Mouse (Mus musculus) brown adipose tissue, adult 24 weeks (tissue): Measurements from ENCODE around the gene Hsd3b2. TPM values are rescaled to one million over a fixed set of nuclear protein-coding genes. Genes with fewer than 3 reads are reported as not detected.
"Not testable (repeated sequence)": the region's sequence is repeated elsewhere in the genome, so short reads cannot be mapped to it uniquely, and the experiment has no call there.

ENCODE experiments used
- H3K27ac ChIP-seq: fragments of 200-500 bp; replicated peaks from 2 replicates; pipeline ENCODE4 v1.5.1; 2012; ENCODE audit warnings: low read depth, mild to moderate bottlenecking, low read length
- H3K4me1 ChIP-seq: fragments of 200-500 bp; 2 replicates; pipeline ENCODE4 v1.6.1; 2012; ENCODE audit warnings: low read length, mixed read lengths; ENCODE audit not compliant: control insufficient read depth, insufficient read depth, insufficient read length
- H3K4me3 ChIP-seq: fragments of 200-500 bp; 2 replicates; pipeline ENCODE4 v1.5.1; 2012; ENCODE audit warnings: low read depth, mild to moderate bottlenecking, low read length, moderate library complexity; ENCODE audit not compliant: insufficient read depth
- polyA plus RNA-seq: library from polyadenylated mRNA; stranded (reverse); fragments of >200 nt; gene quantifications from 2 replicates; pipeline ENCODE4 v1.2.4, GENCODE M21; 2012; ENCODE audit not compliant: missing spikeins, insufficient read depth, insufficient read length

Gene Hsd3b2
- polyA plus RNA-seq: not detected in 2 replicates

DNA sequence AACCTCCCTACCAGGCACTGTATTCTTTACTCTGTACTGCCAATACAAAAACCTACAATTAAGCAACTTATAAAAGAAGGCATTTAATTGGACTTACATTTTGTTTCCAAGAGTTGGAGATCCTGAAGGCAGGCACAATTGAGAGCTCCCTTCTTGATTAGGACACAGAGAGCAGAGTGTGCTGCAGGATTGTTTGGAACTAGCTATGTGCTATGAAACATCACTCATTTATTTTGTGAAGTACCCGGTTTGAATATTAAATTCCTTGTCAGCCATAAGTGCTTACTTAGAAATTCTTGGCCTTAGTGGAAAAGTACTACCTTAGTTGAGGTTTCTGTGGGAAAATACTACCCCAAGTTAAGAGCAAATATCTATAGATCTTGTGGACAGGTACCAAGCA lies at the start of gene Hsd3b2:
TSS of gene Hsd3b2 (minus strand) at position 168 of the 400 bp plus-strand sequence.
- Histone ChIP-seq H3K27ac (no peak within 1 kb of the TSS), H3K4me3 (no peak within 1 kb of the TSS), H3K4me1 (peaks cover 4% of the 10 kb centered on the region; the same call in 1 of the 2 replicates)

DNA sequence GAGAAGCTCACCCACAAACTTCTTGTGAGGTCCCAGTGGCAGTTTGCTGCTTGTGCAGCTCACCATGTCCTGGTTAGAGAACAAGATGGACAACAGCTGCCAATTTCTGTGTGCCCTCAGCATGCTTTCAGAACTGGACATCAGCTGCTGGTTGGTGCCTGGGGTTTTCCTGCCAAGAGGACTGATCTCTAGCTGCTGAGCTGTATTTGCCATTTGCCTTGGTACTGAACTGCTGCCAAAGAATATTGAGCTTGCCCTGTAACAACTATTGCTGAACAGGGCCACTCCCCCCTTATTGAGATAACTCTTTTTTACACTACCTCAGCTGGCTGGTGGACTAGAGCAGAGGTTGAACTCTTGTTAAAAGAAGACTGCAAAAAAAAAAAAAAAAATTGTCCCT lies 39.8 kb upstream of the Hsd3b2 start:
- H3K27ac ChIP-seq: no peak overlapping the region
- H3K4me3 ChIP-seq: no peak overlapping the region
- no peaks in the 10 kb centered on the region for H3K4me1 ChIP-seq

DNA sequence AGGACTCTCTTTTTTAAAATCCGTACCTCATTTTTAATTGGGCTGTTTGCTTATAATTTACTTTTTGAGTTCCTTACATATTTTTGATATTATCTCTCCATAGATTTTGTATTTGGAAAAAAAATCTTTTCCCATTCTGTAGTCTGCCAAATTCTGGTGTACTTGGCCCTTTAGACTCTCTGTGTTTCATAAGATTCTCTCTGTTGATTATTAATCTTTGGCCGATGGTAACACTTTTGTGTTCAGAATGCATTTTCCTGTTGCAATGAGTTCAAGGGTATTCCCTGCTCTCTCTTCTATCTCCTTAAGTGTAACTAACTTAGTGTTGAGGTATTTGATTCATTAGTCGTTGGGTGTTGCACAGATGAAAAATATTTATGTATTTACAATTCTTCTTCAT lies 32.5 kb upstream of the Hsd3b2 start:
- H3K4me3 ChIP-seq: no peak overlapping the region
- no peak overlapping the region for H3K27ac ChIP-seq
- H3K4me1 ChIP-seq: no peaks in the 10 kb centered on the region

DNA sequence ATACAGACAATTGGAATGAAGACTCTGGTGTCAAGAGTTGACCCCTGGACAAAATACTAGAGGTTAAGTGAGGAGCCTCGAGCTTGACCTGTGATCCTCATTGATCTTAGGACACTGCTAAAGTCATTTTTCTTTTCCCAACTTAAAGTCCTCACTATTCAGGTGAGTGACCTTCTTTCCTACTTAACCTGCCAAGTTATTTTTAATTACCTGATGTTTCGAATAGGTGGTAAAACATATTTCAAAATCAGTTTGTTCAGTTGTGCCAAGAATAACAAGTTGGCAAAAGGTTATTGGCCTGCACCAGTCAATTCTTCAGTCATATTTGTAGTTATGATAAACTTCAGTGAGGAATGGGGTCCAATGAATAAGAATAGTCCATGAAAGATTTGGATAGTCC lies 27.8 kb upstream of the Hsd3b2 start:
- Histone ChIP-seq H3K4me3 (no peak overlapping the region), H3K27ac (no peak overlapping the region), H3K4me1 (no peaks in the 10 kb centered on the region)

DNA sequence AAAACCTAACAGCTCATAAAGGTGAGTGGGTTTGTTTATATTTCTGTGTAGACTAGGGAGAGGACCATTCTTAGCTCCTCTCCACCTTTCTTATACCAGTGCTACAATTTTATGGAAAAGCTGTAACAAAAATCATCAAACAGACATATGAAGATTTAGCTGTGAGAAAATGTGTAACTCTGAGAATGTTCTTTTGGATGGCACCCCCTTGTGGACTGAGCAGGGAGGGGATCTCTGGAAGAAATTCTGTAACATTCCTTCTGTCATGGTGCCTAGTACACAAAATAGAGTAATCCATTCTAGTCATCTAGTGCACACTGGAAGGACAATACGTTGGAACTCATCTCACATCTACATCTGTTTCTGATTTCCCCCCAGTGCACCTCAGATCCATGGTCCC lies 16.7 kb upstream of the Hsd3b2 start:
- H3K4me3 ChIP-seq, H3K27ac ChIP-seq, H3K4me1 ChIP-seq: not testable (repeated sequence)

DNA sequence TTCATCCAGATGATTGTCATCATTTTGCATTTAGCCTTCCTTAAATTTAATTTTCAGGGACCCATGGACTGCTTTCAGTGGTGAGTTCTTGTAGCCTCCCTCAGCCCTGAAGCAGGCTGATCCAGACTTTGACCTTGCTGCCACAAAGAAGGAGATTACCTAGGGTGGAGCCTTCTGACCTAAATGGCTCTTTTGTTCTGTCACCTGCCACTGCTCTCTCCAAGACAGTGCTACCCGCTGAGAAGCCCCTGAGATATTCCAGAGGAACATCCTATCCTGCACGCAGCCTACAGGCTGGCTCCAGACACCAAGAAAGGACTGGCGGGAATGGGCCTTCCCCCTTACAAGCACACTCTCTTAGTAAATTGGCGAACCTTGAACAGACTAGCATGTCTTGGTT lies 10.0 kb upstream of the Hsd3b2 start:
- Histone ChIP-seq H3K27ac (no peak overlapping the region), H3K4me3 (no peak overlapping the region), H3K4me1 (no peaks in the 10 kb centered on the region)

DNA sequence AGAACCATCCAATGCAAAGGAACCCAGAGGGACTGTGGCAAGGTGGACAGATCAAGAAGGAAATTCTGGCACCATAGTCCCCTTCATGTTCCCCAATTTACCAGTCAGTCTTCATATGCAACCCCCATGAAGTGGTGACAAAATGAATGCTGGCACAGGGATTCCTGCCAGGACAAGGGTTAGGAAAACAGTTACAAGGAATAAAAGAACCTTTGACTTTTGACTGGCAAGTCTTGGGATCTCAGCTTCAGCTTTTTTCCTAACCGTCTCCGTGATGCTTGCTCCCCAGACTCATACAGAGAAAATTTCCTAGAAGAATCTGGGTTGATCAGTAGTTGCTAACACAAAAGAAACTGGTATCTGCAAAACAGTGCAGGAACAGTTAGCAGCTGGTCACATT lies 9.4 kb upstream of the Hsd3b2 start:
- Histone ChIP-seq H3K27ac (no peak overlapping the region), H3K4me1 (no peaks in the 10 kb centered on the region)

DNA sequence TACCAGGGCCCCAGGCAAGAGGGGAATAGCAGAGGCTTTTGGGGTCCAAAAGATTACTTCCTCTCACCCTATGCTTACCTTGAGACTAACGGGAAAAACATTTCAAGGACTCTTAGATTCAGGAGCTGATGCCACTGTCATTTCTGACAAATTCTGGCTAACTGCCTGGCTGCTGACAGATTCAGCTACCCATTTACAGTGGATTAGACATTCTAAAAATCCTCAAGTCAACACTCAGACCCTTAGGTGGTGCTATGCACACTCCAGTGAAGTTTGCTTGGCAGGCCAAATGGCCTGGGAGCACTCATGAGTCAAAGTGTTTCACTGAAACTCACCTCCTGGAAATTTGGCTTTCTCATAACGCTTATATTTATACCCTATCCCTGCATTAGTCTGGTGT lies 1.9 kb upstream of the Hsd3b2 start:
- Histone ChIP-seq H3K4me3 (no peak overlapping the region), H3K4me1 (peaks cover 4% of the 10 kb centered on the region; the same call in 1 of the 2 replicates), H3K27ac (no peak overlapping the region)

More for the DNA sequence above, 9.4 kb upstream of the Hsd3b2 start:
- no peak overlapping the region for H3K4me3 ChIP-seq

DNA sequence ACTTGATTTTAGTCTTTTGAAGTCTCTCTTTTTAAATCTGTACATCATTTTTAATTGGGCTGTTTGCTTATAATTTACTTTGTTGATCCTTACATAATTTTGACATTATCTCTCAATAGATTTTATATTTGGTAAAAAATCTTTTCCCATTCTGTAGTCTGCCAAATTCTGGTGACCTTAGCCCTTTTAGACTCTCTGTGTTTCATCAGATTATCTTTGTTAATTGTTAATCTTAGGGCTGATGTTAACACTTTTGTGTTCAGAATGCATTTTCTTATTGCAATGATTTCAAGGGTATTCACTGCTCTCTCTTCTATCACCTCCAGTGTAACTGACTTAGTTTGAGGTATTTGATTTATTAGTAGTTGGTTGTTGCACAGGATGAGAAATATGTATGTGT lies 3.6 kb downstream of the Hsd3b2 start:
- Histone ChIP-seq H3K4me1 (peaks cover 3% of the 10 kb centered on the region; the same call in 1 of the 2 replicates), H3K4me3 (no peak overlapping the region), H3K27ac (no peak overlapping the region)

DNA sequence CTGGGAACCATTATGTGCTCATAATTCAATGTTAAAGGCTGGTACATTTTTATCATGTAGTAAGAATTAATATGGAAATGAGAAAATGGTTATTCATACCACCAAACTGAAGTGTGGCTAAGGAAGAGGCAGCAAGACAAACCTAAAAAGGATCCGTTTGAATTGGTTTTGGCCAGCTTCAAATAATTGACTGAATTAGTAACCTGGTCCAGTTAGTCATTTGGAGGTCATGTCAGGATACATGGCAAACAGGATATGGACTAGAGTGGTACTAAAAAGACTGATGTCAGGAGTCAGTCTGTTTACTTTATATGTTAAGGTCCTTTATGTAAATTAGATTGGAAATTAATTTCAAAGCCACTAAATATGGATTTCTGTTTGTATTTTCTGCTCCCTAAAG lies 41.9 kb downstream of the Hsd3b2 start:
- Histone ChIP-seq H3K4me1 (no peaks in the 10 kb centered on the region), H3K4me3 (no peak overlapping the region), H3K27ac (no peak overlapping the region)

DNA sequence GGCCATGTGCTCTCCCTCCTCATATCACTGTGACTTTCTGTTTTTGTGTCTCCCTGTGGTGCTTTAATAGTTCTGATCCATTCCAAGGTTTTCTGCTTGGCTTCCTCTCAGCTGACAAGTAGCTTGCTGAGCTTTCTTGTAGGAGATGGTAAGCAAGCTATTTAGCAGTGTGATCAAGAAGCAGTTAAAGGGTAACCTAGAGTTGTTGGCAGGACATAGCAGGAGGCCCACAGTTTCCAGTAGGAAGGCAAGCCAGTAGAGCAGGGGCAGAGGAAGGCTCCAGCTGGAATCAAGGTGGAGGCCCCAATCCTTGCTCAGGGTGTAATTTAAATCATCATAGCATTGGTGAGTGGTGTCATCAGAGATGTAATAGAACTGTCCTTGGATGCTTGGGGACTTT lies 43.6 kb downstream of the Hsd3b2 start:
- H3K4me1 ChIP-seq: no peaks in the 10 kb centered on the region
- H3K27ac ChIP-seq: no peak overlapping the region
- H3K4me3 ChIP-seq: no peak overlapping the region

Other genes with a start within 250 kb of the Hsd3b2 start
- not detected in 2 replicates for gene Hsd3b4, start 214.0 kb downstream of the Hsd3b2 start, polyA plus RNA-seq
- gene Gm10681, start 135.7 kb downstream of the Hsd3b2 start, polyA plus RNA-seq: not detected in 2 replicates
- gene Hsd3b5, start 94.3 kb downstream of the Hsd3b2 start, polyA plus RNA-seq: not detected in 2 replicates
- not detected in 2 replicates for gene Hsd3b3, start 38.6 kb upstream of the Hsd3b2 start, polyA plus RNA-seq
- not detected in 2 replicates for gene Hsd3b6, start 89.9 kb upstream of the Hsd3b2 start, polyA plus RNA-seq
- not detected in 2 replicates for gene Hsd3b1, start 135.3 kb upstream of the Hsd3b2 start, polyA plus RNA-seq
- not detected in 2 replicates for gene Hao2, start 168.7 kb upstream of the Hsd3b2 start, polyA plus RNA-seq